ENCODE assay signal across 32 mouse cellular contexts in the genomic region with DNA sequence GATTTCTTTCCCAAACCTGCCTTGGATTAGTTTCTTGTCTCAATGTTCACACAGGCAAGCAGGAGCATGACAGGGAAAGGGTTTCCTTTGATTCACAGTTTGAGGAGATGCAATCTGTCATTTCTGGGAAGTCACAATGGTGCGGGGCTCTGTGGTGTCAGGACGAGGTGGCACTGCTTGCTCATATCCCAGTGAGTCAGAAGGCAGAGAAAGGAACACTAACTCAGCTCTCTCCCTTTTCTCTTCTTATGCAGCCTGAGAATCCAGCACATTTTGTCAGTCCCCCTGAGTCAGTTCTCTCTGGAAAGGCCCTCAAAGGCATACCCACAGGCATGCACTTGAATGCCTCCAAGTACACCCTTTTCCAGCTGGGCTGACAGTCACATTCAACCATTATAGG.
DNase-seq lines count a peak whose midpoint lies in the region; ATAC-seq and TF ChIP-seq lines count a peak whose summit lies in the region.
"Had no signal": no experiment of that assay in that cellular context is flagged by ENCODE, and none has a peak within 500 bp of the region (broad histone marks: within the 10 kb centered on the region; RNA-seq: fewer than 3 reads in every experiment).

No protein-coding gene starts in this region.

- H3K4me1 ChIP-seq in forebrain, postnatal 0 days (ENCODE audit: insufficient read depth): no peaks in the 10 kb centered on the region
- H3K4me1 ChIP-seq in forebrain, embryonic 12.5 days: no peaks in the 10 kb centered on the region
- H3K4me1 ChIP-seq in midbrain, embryonic 12.5 days: no peaks in the 10 kb centered on the region
- H3K4me1 ChIP-seq in midbrain, postnatal 0 days (ENCODE audit: insufficient read depth, low read length): no peaks in the 10 kb centered on the region
- H3K4me1 ChIP-seq in intestine, postnatal 0 days (replicated peaks; ENCODE audit: control insufficient read depth, insufficient read depth, low read length): no peaks in the 10 kb centered on the region
- H3K4me1 ChIP-seq: embryonic facial prominence, embryonic 13.5 days; forebrain, embryonic 13.5 days; heart, embryonic 10.5 days; heart, embryonic 15.5 days; hindbrain, embryonic 13.5 days had no signal

- WGBS in forebrain, postnatal 0 days: 60% methylated on average over 2 of the region's 2 CpGs
- 89% methylated on average over 2 of the region's 2 CpGs for WGBS in forebrain, embryonic 12.5 days
- WGBS in midbrain, embryonic 12.5 days: 87% methylated on average over 2 of the region's 2 CpGs
- WGBS in midbrain, postnatal 0 days: 82% methylated on average over 2 of the region's 2 CpGs
- WGBS in intestine, postnatal 0 days: 80% methylated on average over 2 of the region's 2 CpGs

- H3K9ac ChIP-seq in forebrain, postnatal 0 days: no peak overlapping the region
- no peak overlapping the region for H3K9ac ChIP-seq in forebrain, embryonic 12.5 days
- 0 out of 2 replicates have a peak overlapping the region, but pooled peaks have one; percentile 6 for H3K9ac ChIP-seq in midbrain, embryonic 12.5 days (replicated peaks)
- no peak overlapping the region for H3K9ac ChIP-seq in midbrain, postnatal 0 days (replicated peaks; ENCODE audit: low read length, poor library complexity, severe bottlenecking)
- no peak overlapping the region for H3K9ac ChIP-seq in intestine, postnatal 0 days (ENCODE audit: low read depth, low read length)
- H3K9ac ChIP-seq: embryonic facial prominence, embryonic 13.5 days; forebrain, embryonic 13.5 days; heart, embryonic 15.5 days; hindbrain, embryonic 13.5 days; liver, embryonic 14.5 days had no signal

- no peaks in the 10 kb centered on the region for H3K9me3 ChIP-seq in forebrain, postnatal 0 days (ENCODE audit: low read length)
- H3K9me3 ChIP-seq in forebrain, embryonic 12.5 days: no peaks in the 10 kb centered on the region
- no peaks in the 10 kb centered on the region for H3K9me3 ChIP-seq in midbrain, embryonic 12.5 days
- no peaks in the 10 kb centered on the region for H3K9me3 ChIP-seq in midbrain, postnatal 0 days (ENCODE audit: low read length)
- no peaks in the 10 kb centered on the region for H3K9me3 ChIP-seq in intestine, postnatal 0 days (ENCODE audit: control insufficient read depth)
- H3K9me3 ChIP-seq: embryonic facial prominence, embryonic 13.5 days; forebrain, embryonic 13.5 days; heart, embryonic 10.5 days; heart, embryonic 15.5 days; hindbrain, embryonic 13.5 days had no signal

- no peak overlapping the region for H3K27ac ChIP-seq in forebrain, postnatal 0 days (ENCODE audit: low read depth, low read length)
- H3K27ac ChIP-seq in forebrain, embryonic 12.5 days: no peak overlapping the region
- H3K27ac ChIP-seq in midbrain, embryonic 12.5 days (replicated peaks): no peak overlapping the region
- H3K27ac ChIP-seq in midbrain, postnatal 0 days (ENCODE audit: low read depth, low read length): no peak overlapping the region
- H3K27ac ChIP-seq in intestine, postnatal 0 days (ENCODE audit: low read depth, low read length): no peak overlapping the region
- H3K27ac ChIP-seq: embryonic facial prominence, embryonic 13.5 days; forebrain, embryonic 13.5 days; heart, embryonic 10.5 days; heart, embryonic 15.5 days; hindbrain, embryonic 13.5 days; liver, embryonic 14.5 days; macrophage; stomach, postnatal 0 days had no signal

- no peak overlapping the region for H3K4me3 ChIP-seq in forebrain, postnatal 0 days (ENCODE audit: low read depth, low read length)
- H3K4me3 ChIP-seq in forebrain, embryonic 12.5 days (replicated peaks): no peak overlapping the region
- H3K4me3 ChIP-seq in midbrain, embryonic 12.5 days: no peak overlapping the region
- no peak overlapping the region for H3K4me3 ChIP-seq in midbrain, postnatal 0 days (ENCODE audit: low read depth, low read length)
- no peak overlapping the region for H3K4me3 ChIP-seq in intestine, postnatal 0 days (ENCODE audit: low read depth, low read length)
- H3K4me3 ChIP-seq: embryonic facial prominence, embryonic 13.5 days; erythroblast, embryonic 14.5 days; forebrain, embryonic 13.5 days; heart, embryonic 10.5 days; heart, embryonic 15.5 days; hindbrain, embryonic 13.5 days had no signal

- TF ChIP-seq CTCF in forebrain, postnatal 0 days (IDR thresholded peaks at IDR 0.05; ENCODE audit: low read depth): no peak
- no peak for TF ChIP-seq CTCF in midbrain, postnatal 0 days (IDR thresholded peaks at IDR 0.05)
- no peak for TF ChIP-seq CTCF in intestine, postnatal 0 days (IDR thresholded peaks at IDR 0.05; ENCODE audit: low read depth)

- peak; percentile 2 for DNase-seq in forebrain, postnatal 0 days
- DNase-seq in midbrain, postnatal 0 days (ENCODE audit: low spot score): no peak
- peak; percentile 17 for DNase-seq in right cerebral cortex, adult 18-20 months
- DNase-seq in right cerebral cortex, postnatal 10 days (ENCODE audit: low spot score in 2 of 2): no peak
- DNase-seq: adrenal gland, postnatal 10 days; cerebellum, adult 11-12 months; cerebellum, adult 9-11 months; gastrocnemius, postnatal 25 days; heart, adult 11 months; heart, postnatal 36 days; kidney, adult 9 months; kidney, postnatal 10 days; liver; lung, adult 2 months; lung, postnatal 10 days; thymus, adult 18-20 months; thymus, postnatal 25 days had no signal

- H3K4me2 ChIP-seq in forebrain, postnatal 0 days (ENCODE audit: low read depth): no peak overlapping the region
- no peak overlapping the region for H3K4me2 ChIP-seq in forebrain, embryonic 12.5 days
- H3K4me2 ChIP-seq in midbrain, embryonic 12.5 days (replicated peaks): no peak overlapping the region
- H3K4me2 ChIP-seq in midbrain, postnatal 0 days (ENCODE audit: low read depth, low read length, poor library complexity, severe bottlenecking): no peak overlapping the region
- no peak overlapping the region for H3K4me2 ChIP-seq in intestine, postnatal 0 days (replicated peaks; ENCODE audit: low read depth)
- H3K4me2 ChIP-seq: embryonic facial prominence, embryonic 13.5 days; forebrain, embryonic 13.5 days; heart, embryonic 15.5 days; hindbrain, embryonic 13.5 days had no signal

- ATAC-seq in forebrain, postnatal 0 days: peak; percentile 43; the same call in 1 of the 2 replicates
- no peak for ATAC-seq in forebrain, embryonic 12.5 days (ENCODE audit: low FRiP score)
- ATAC-seq in midbrain, embryonic 12.5 days (ENCODE audit: low FRiP score, low read depth): no peak
- ATAC-seq in midbrain, postnatal 0 days (ENCODE audit: low FRiP score): no peak
- no peak for ATAC-seq in activated CD4-positive, CD25-positive, alpha-beta regulatory T cell, adult 4 months
- no peak for ATAC-seq in intestine, postnatal 0 days
- ATAC-seq: forebrain, embryonic 13.5 days; intestine, embryonic 16.5 days had no signal

- H3K27me3 ChIP-seq in forebrain, postnatal 0 days (ENCODE audit: insufficient read depth, low read length): no peaks in the 10 kb centered on the region
- H3K27me3 ChIP-seq in forebrain, embryonic 12.5 days: no peaks in the 10 kb centered on the region
- H3K27me3 ChIP-seq in midbrain, embryonic 12.5 days: no peaks in the 10 kb centered on the region
- H3K27me3 ChIP-seq in midbrain, postnatal 0 days (ENCODE audit: insufficient read depth, low read length): no peaks in the 10 kb centered on the region
- H3K27me3 ChIP-seq in intestine, postnatal 0 days (replicated peaks; ENCODE audit: control insufficient read depth, insufficient read depth, low read length): no peaks in the 10 kb centered on the region
- H3K27me3 ChIP-seq: CH12.LX; embryonic facial prominence, embryonic 13.5 days; forebrain, embryonic 13.5 days; heart, embryonic 15.5 days; hindbrain, embryonic 13.5 days had no signal

- no peaks in the 10 kb centered on the region for H3K36me3 ChIP-seq in forebrain, postnatal 0 days (ENCODE audit: insufficient read depth)
- no peaks in the 10 kb centered on the region for H3K36me3 ChIP-seq in forebrain, embryonic 12.5 days (replicated peaks)
- no peaks in the 10 kb centered on the region for H3K36me3 ChIP-seq in midbrain, embryonic 12.5 days
- H3K36me3 ChIP-seq in midbrain, postnatal 0 days (ENCODE audit: insufficient read depth, low read length): no peaks in the 10 kb centered on the region
- H3K36me3 ChIP-seq in intestine, postnatal 0 days (ENCODE audit: control insufficient read depth, insufficient read depth): no peaks in the 10 kb centered on the region
- H3K36me3 ChIP-seq: embryonic facial prominence, embryonic 13.5 days; heart, embryonic 10.5 days; heart, embryonic 15.5 days; hindbrain, embryonic 13.5 days had no signal

Comparison
In these comparisons a context has a peak if more than half of its experiments do, and no peak if none do; other contexts are left out.
1. DNase-seq: peak in forebrain, postnatal 0 days (single experiment) and right cerebral cortex, adult 18-20 months (single experiment); none in midbrain, postnatal 0 days (single experiment) and right cerebral cortex, postnatal 10 days (0 of 2).